Mouse (Mus musculus): Measurements from ENCODE around the gene Enpp1. TPM values are rescaled to one million over a fixed set of nuclear protein-coding genes. Genes with fewer than 3 reads are reported as not detected.

Enpp1 gene
- polyA plus RNA-seq, 2 experiments: 7.2 to 9.2 TPM

DNA sequence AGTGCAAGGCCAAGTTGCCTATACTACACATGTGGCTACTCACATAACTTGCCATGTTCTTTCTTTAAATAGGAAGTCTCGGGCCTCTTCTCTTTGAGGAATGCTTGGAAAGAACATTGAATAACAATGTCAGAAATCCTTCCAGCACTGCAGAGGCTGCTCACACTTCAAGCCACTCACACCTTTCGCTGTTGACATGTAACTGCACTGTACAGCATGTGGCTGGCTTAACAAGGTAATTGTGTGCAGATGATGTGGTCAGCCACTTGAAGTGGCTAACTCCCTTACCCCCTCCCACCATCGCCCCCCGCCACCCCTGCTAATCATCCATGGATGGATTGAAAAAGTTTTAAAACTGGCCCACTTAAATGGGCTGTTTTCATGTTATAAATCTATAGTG is 118.4 kb downstream of the Enpp1 start:
- ATAC-seq (ENCODE audit: low FRiP score, low read depth): no peak
- Histone ChIP-seq H3K9me3 (ENCODE audit: control insufficient read depth, low read length) (no peaks in the 10 kb centered on the region), H3K4me2 (replicated peaks; ENCODE audit: low read depth, low read length, severe bottlenecking) (peak overlapping the region; percentile 70; the same call in 1 of the 2 replicates), H3K27ac (replicated peaks; ENCODE audit: low read depth, low read length) (no peak overlapping the region), H3K4me1 (ENCODE audit: control insufficient read depth, insufficient read depth, low read length) (peaks cover 38% of the 10 kb centered on the region), H3K4me3 (replicated peaks; ENCODE audit: low read length) (no peak overlapping the region), H3K27me3 (ENCODE audit: control insufficient read depth, insufficient read depth, low read length) (no peaks in the 10 kb centered on the region), H3K9ac (ENCODE audit: low read depth, low read length, severe bottlenecking) (no peak overlapping the region), H3K36me3 (ENCODE audit: control insufficient read depth, insufficient read depth, low read length) (no peaks in the 10 kb centered on the region)
- no peak for TF ChIP-seq POLR2A (IDR thresholded peaks at IDR 0.05; ENCODE audit: borderline replicate concordance, extremely low read depth, insufficient read depth, insufficient read length)
- 33% methylated on average over 4 of the region's 4 CpGs for WGBS
- DNase-seq (ENCODE audit: low spot score): no peak

DNA sequence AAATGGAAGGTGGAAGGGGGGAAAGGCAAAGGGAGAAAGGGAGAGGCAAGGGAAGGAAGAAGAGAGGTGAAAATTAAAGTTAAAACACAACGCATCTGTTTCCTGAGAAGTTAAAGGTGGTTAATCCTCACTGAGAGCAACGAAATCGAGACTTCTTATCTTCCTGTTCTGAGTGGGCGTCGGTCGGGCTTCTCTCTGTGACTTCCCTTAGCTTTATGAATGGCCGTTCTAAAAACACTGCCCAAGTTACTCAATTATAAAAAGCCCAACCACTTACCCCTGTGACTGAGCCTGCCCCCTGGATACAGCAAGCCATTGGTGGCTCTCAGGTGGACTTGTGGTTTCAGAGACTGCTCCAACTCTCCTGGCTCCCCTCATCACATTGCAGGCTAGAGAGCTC is 119.0 kb downstream of the Enpp1 start:
- Histone ChIP-seq H3K27ac (replicated peaks; ENCODE audit: low read depth, low read length) (no peak overlapping the region), H3K4me3 (replicated peaks; ENCODE audit: low read length) (no peak overlapping the region), H3K9me3 (ENCODE audit: control insufficient read depth, low read length) (no peaks in the 10 kb centered on the region), H3K9ac (ENCODE audit: low read depth, low read length, severe bottlenecking) (no peak overlapping the region), H3K4me2 (replicated peaks; ENCODE audit: low read depth, low read length, severe bottlenecking) (0 out of 2 replicates have a peak overlapping the region, but pooled peaks have one; percentile 1), H3K36me3 (ENCODE audit: control insufficient read depth, insufficient read depth, low read length) (no peaks in the 10 kb centered on the region), H3K27me3 (ENCODE audit: control insufficient read depth, insufficient read depth, low read length) (no peaks in the 10 kb centered on the region), H3K4me1 (ENCODE audit: control insufficient read depth, insufficient read depth, low read length) (peaks cover 38% of the 10 kb centered on the region)
- DNase-seq (ENCODE audit: low spot score): no peak
- ATAC-seq (ENCODE audit: low FRiP score, low read depth): no peak
- whole genome bisulfite sequencing: 65% methylated on average over 7 of the region's 7 CpGs
- no peak for TF ChIP-seq POLR2A (IDR thresholded peaks at IDR 0.05; ENCODE audit: borderline replicate concordance, extremely low read depth, insufficient read depth, insufficient read length)

DNA sequence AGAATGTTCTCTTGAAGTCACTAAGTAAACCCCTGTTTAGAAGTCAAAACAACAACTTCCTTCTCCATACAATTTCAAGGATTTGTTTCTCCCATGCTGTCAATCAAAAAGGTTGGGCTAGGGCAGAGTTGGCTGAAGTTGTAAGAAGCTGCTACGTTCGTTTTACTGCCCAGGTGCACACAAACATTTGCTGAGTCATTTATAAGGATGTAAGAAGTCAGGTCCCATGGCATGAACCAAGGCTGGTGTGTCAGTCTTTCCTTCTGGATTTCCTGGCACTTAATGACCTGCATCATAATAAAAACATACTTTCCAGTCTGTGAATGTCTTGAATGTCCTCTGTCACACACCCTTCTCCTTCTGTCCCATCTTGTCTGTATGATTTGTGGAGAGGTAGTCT is 119.6 kb downstream of the Enpp1 start:
- no peaks in the 10 kb centered on the region for H3K9me3 ChIP-seq (ENCODE audit: control insufficient read depth, low read length)
- H3K4me2 ChIP-seq (replicated peaks; ENCODE audit: low read depth, low read length, severe bottlenecking): no peak overlapping the region
- ATAC-seq (ENCODE audit: low FRiP score, low read depth) (no peak), DNase-seq (ENCODE audit: low spot score) (no peak)
- WGBS: 39% methylated on average over 2 of the region's 2 CpGs
- no peaks in the 10 kb centered on the region for H3K27me3 ChIP-seq (ENCODE audit: control insufficient read depth, insufficient read depth, low read length)
- H3K4me1 ChIP-seq (ENCODE audit: control insufficient read depth, insufficient read depth, low read length): peaks cover 38% of the 10 kb centered on the region
- no peak for TF ChIP-seq POLR2A (IDR thresholded peaks at IDR 0.05; ENCODE audit: borderline replicate concordance, extremely low read depth, insufficient read depth, insufficient read length)
- no peaks in the 10 kb centered on the region for H3K36me3 ChIP-seq (ENCODE audit: control insufficient read depth, insufficient read depth, low read length)
- no peak overlapping the region for H3K4me3 ChIP-seq (replicated peaks; ENCODE audit: low read length)
- H3K27ac ChIP-seq (replicated peaks; ENCODE audit: low read depth, low read length): no peak overlapping the region
- H3K9ac ChIP-seq (ENCODE audit: low read depth, low read length, severe bottlenecking): no peak overlapping the region

DNA sequence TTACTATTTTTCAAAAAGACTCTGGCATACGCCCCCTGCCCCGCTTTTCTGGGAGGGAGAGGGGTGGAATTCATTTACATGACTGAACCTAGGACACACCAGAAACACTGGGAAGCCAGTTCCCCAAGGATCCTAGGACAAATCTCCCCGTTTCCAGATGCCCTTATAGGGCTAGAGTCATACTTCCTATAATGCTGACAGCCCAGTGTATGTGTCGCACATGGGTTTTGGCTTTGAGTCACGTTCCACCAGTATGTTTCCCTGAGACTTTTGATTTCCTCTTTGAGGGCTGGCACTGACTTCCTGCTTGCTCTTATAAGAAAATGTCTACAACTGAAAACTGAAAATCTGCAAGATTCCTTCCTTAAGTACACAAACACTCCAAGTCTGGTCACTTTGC is 120.2 kb downstream of the Enpp1 start:
- no peak for ATAC-seq (ENCODE audit: low FRiP score, low read depth)
- H3K27ac ChIP-seq (replicated peaks; ENCODE audit: low read depth, low read length): peak overlapping the region; percentile 46; the same call in 1 of the 2 replicates

DNA sequence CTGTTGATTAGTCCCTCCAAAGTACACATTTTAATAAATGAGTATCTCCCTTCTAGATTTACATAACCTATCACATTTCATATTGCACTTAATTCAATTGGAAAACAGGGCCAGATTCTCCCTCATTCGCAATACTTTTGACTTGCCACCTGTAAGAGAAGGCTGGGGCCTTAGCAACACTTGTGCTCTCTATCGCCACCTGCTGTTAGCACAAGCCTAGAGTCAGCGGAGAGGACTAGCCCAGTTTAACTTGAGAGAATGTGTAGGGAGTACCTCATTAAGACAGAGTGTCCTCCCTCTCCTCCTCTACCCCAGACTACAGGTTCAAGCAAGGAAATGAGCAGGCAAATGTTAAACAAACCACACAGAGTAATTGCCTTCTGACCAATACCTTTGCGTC is 120.8 kb downstream of the Enpp1 start:
- Histone ChIP-seq H3K9me3 (ENCODE audit: control insufficient read depth, low read length) (no peaks in the 10 kb centered on the region), H3K4me1 (ENCODE audit: control insufficient read depth, insufficient read depth, low read length) (peaks cover 33% of the 10 kb centered on the region), H3K27ac (replicated peaks; ENCODE audit: low read depth, low read length) (no peak overlapping the region), H3K4me3 (replicated peaks; ENCODE audit: low read length) (no peak overlapping the region), H3K9ac (ENCODE audit: low read depth, low read length, severe bottlenecking) (no peak overlapping the region), H3K36me3 (ENCODE audit: control insufficient read depth, insufficient read depth, low read length) (no peaks in the 10 kb centered on the region), H3K27me3 (ENCODE audit: control insufficient read depth, insufficient read depth, low read length) (no peaks in the 10 kb centered on the region), H3K4me2 (replicated peaks; ENCODE audit: low read depth, low read length, severe bottlenecking) (no peak overlapping the region; the same call in 1 of the 2 replicates)
- no peak for TF ChIP-seq POLR2A (IDR thresholded peaks at IDR 0.05; ENCODE audit: borderline replicate concordance, extremely low read depth, insufficient read depth, insufficient read length)
- WGBS: 20% methylated on average over 4 of the region's 4 CpGs
- ATAC-seq (ENCODE audit: low FRiP score, low read depth): no peak
- DNase-seq (ENCODE audit: low spot score): peak; percentile 83

More for the DNA sequence above, 120.2 kb downstream of the Enpp1 start:
- 57% methylated on average over 5 of the region's 5 CpGs for WGBS
- Histone ChIP-seq H3K36me3 (ENCODE audit: control insufficient read depth, insufficient read depth, low read length) (no peaks in the 10 kb centered on the region), H3K27me3 (ENCODE audit: control insufficient read depth, insufficient read depth, low read length) (no peaks in the 10 kb centered on the region), H3K9me3 (ENCODE audit: control insufficient read depth, low read length) (no peaks in the 10 kb centered on the region), H3K4me2 (replicated peaks; ENCODE audit: low read depth, low read length, severe bottlenecking) (no peak overlapping the region; the same call in 1 of the 2 replicates), H3K4me1 (ENCODE audit: control insufficient read depth, insufficient read depth, low read length) (peaks cover 38% of the 10 kb centered on the region), H3K4me3 (replicated peaks; ENCODE audit: low read length) (no peak overlapping the region), H3K9ac (ENCODE audit: low read depth, low read length, severe bottlenecking) (no peak overlapping the region)
- no peak for TF ChIP-seq POLR2A (IDR thresholded peaks at IDR 0.05; ENCODE audit: borderline replicate concordance, extremely low read depth, insufficient read depth, insufficient read length)
- no peak for DNase-seq (ENCODE audit: low spot score)

DNA sequence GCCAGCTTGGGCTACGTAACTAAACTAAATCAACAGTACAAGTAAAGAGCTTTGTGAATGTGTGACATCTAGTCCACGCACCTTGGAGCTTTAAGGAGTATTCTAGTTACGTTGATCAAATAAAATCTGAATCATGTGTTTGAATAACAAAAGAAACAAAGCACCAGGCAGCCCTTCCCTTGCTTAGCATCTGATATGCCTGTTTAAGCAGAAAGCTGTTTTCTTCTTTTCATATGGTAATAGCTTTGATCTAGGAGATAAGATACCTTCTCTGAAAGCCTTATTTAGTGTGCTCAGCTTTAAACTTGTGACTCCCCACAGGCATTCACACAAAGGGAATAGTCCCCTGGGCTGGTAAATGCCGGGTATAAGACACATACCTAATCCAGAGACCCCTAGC is 121.4 kb downstream of the Enpp1 start:
- Histone ChIP-seq H3K27ac (replicated peaks; ENCODE audit: low read depth, low read length) (no peak overlapping the region), H3K27me3 (ENCODE audit: control insufficient read depth, insufficient read depth, low read length) (no peaks in the 10 kb centered on the region), H3K4me3 (replicated peaks; ENCODE audit: low read length) (no peak overlapping the region), H3K4me2 (replicated peaks; ENCODE audit: low read depth, low read length, severe bottlenecking) (no peak overlapping the region), H3K9me3 (ENCODE audit: control insufficient read depth, low read length) (no peaks in the 10 kb centered on the region), H3K4me1 (ENCODE audit: control insufficient read depth, insufficient read depth, low read length) (peaks cover 32% of the 10 kb centered on the region), H3K9ac (ENCODE audit: low read depth, low read length, severe bottlenecking) (no peak overlapping the region), H3K36me3 (ENCODE audit: control insufficient read depth, insufficient read depth, low read length) (no peaks in the 10 kb centered on the region)
- no peak for TF ChIP-seq POLR2A (IDR thresholded peaks at IDR 0.05; ENCODE audit: borderline replicate concordance, extremely low read depth, insufficient read depth, insufficient read length)
- 82% methylated on average over 4 of the region's 4 CpGs for WGBS
- DNase-seq (ENCODE audit: low spot score) (no peak), ATAC-seq (ENCODE audit: low FRiP score, low read depth) (no peak)

Data from limb, embryonic 14.5 days (tissue).